9 mouse cellular contexts compared by ENCODE assay signal in the genomic region with DNA sequence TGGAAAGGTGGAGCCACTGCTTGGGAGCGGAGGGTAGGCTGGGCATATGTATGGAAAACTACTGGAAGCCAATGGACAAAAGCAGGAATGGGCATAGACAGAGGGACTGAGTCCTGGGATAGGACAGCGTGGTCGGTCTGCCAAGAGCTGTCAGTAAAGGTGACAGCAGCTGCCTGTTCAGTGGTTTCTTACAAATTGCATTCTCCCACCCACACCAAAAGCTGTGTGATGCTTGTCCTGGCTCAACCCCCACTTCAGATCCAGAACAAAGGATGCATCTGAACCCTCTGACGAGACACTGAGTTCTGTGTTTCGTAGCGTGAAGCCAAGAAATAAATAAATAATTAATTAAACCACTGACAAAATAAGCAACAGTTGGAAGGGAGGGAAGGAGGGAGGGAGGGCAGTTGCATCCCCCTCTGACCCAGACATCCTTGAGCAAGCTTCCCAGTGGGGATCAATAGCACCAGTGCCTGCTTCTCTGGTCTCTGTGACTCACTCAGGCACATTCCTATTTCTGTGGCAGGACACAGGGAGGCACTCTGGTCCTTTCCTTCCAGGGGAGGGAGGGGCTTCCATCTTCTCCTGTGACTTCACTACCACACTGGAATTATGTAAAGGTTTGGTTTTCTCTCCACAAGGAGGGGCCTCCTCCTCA. TPM values are rescaled to one million over a fixed set of nuclear protein-coding genes. Genes with fewer than 3 reads are reported as not detected.
DNase-seq lines count a peak whose midpoint lies in the region; ATAC-seq lines count a peak whose summit lies in the region.
"Had no signal": no experiment of that assay in that cellular context is flagged by ENCODE, and none has a peak within 500 bp of the region (broad histone marks: within the 10 kb centered on the region; RNA-seq: fewer than 3 reads in every experiment).

No protein-coding gene starts in this region.

- intact Hi-C loops in heart, postnatal 10 days (cut with DNase I) = no loop called here

- ATAC-seq in activated CD4-positive, CD25-positive, alpha-beta regulatory T cell, adult 4 months = no peak

- peak; percentile 12 to 20 for DNase-seq in cerebellum, postnatal 14 days
- no peak for DNase-seq in cerebellum, postnatal 36 days
- peak; percentile 86 for DNase-seq in brain, adult 2 months (ENCODE audit: low read depth, low spot score)
- peak; percentile 27 to 38 for DNase-seq in heart, postnatal 10 days
- peak; percentile 38 to 60 for DNase-seq in left cerebral cortex, adult 9 months (ENCODE audit: low spot score in 2 of 2)
- peak; percentile 50 to 61 for DNase-seq in right cerebral cortex, adult 2 months (ENCODE audit: low spot score in 2 of 2)
- DNase-seq in urinary bladder, adult 18-20 months (ENCODE audit: low spot score in 2 of 2) = no peak

RNA-seq across cellular contexts. Expression of a gene that starts 39.0 kb away (rescaled TPM):
- 100 to 1,000 TPM; 867 to 929 TPM for total RNA-seq in heart, postnatal 10 days (2021)
- not detected for polyA plus RNA-seq in activated CD4-positive, CD25-positive, alpha-beta regulatory T cell, adult 4 months (2017; shearing (Covaris generic))
- polyA plus RNA-seq: erythroblast, embryonic 14.5 days had no signal

Comparison
In these comparisons a context has a peak if more than half of its experiments do, and no peak if none do; other contexts are left out.
1. DNase-seq: peak in cerebellum, postnatal 14 days (2 of 2), brain, adult 2 months (single experiment), heart, postnatal 10 days (2 of 2), left cerebral cortex, adult 9 months (2 of 2) and right cerebral cortex, adult 2 months (2 of 2); none in cerebellum, postnatal 36 days (0 of 2) and urinary bladder, adult 18-20 months (0 of 2).